Mouse (Mus musculus): ENCODE measurements around the gene Sec24d. TPM values are rescaled to one million over a fixed set of nuclear protein-coding genes. Genes with fewer than 3 reads are reported as not detected.

Sec24d gene
- total RNA-seq, 2 experiments from 2014 or later: 25.2 to 29.3 TPM

DNA sequence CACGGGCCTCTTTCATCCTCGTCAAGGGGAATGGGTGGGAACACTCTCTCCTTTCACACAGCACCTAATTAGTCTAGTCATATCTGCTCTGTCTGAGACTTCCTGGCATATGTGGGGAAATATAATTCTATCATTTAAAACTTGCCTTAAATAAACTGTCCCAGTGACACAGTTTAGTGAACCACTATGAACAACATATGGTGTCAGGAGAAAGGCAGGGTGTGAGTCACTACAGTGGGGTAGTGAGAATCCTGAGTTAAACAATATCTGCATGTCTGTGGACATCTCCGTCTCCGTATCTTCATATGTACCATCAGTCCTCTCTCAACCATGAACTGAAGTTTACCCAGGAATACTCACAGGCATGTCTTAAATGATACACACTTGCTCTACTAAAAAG lies 123.9 kb downstream of the Sec24d start:
- DNase-seq (ENCODE audit: low spot score in 2 of 2): no peak

DNA sequence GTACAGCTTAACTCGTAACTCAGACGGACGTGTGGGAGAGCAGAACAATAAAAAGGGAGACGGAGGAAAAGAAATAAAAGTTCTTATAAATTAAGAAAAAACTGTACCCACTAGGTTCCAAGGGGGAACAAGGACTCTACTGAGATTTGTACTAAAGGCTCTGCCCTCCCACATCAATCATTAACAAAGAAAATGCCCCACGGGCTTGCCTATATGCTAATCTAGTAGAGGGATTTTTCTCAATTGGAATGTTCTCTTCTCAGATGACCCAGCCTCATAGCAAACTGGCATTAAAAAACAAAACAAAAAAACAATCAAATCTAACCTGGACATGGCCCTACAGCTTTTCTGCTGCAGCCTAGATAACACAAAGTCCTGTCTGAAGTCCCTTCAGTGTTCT lies 128.4 kb downstream of the Sec24d start:
- DNase-seq (ENCODE audit: low spot score in 2 of 2): no peak

GRCm38 (mm10) chr3:123397562-123398481 lies 130.6 kb downstream of the Sec24d start:
- no peak for DNase-seq (ENCODE audit: low spot score in 2 of 2)

DNA sequence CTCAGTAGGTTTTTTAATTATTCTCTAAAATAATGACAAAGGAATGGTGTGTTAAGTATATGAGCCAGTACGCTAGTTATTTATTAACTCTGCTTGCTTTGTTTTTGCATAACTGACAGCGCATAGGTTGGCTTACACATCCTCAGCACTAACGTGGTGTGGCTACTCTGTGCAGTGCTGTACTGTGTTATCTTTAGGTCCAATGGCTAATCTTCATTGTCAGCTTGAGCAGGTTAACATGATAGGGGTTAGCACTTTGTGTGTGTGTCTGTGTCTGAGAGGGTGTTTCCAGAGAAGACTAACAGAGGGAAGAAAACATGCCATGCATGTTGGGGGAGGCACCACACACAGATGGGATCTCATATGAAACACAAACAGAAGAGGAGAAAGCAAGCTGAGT lies 137.7 kb downstream of the Sec24d start:
- DNase-seq (ENCODE audit: low spot score in 2 of 2): no peak

DNA sequence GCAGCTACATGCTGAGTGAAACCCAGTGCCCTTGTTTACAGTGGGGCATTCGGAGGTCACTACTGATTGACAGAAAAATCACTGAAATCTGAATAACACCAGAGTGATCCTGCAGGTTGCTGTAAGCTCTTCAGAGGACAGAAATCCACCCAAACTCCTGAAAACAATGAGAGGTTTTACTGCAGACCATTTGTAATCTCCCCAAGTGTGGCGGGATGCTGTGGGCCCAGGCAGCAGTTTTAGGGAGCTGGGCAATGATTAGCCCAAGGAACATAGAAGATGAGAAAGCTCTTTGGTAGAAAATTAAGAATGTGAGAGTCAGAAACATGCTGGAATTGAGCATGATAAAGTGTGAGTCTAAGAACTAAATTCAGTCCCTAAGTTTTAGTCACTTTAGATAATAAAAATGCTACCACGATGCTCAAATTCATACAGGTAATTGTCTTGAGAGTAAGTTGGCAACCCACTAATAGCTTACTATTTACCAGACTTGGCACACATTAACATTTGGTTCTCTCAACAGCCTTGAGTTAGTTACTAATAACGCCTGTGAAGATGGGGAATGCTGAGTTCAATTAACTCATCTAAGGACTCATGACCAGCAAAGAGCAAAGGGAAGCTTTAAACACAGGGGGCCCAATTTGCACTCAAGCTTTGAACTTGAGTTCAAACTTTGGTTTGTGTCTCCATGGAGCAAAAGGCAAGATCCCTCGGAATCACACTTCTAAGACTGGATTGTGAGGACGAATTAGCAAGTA lies 144.7 kb downstream of the Sec24d start:
- no peak for DNase-seq (ENCODE audit: low spot score in 2 of 2)

DNA sequence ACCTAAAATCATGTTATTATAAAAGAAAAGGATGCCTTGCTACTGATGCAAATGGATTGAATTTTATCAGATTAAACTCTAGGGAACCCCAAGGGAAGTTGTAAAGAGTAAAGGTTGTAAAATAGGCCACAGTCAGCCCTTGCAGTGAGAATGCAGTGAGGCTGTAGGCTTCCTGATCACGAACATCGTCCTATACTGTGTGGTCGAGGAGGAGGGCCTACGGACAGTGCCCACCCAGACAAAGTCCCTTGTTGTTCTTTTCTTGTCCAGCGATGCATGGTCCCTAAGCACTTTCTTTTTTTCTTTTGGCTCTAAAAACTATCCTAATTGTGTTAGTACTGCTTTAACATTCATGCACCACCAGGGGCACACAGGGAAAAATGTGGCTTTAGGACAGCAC lies 145.9 kb downstream of the Sec24d start:
- no peak for DNase-seq (ENCODE audit: low spot score in 2 of 2)

Other genes starting within 250 kb of the Sec24d start
- not detected for gene Myoz2, start 232.4 kb upstream of the Sec24d start, total RNA-seq (2021)
- gene Synpo2, start 31.3 kb upstream of the Sec24d start, total RNA-seq (2021): 1 to 10 TPM; 2.8 to 4.2 TPM
- gene Mettl14, start 118.7 kb downstream of the Sec24d start, total RNA-seq (2021): 10 to 100 TPM; 15.3 to 16.0 TPM
- gene Prss12, start 179.5 kb downstream of the Sec24d start, total RNA-seq (2021): 10 to 100 TPM; 19.4 to 24.9 TPM

Measured in layer of hippocampus, postnatal 10 days (tissue).